Mouse (Mus musculus): ENCODE data around the gene Asap2.

The Asap2 gene

DNA sequence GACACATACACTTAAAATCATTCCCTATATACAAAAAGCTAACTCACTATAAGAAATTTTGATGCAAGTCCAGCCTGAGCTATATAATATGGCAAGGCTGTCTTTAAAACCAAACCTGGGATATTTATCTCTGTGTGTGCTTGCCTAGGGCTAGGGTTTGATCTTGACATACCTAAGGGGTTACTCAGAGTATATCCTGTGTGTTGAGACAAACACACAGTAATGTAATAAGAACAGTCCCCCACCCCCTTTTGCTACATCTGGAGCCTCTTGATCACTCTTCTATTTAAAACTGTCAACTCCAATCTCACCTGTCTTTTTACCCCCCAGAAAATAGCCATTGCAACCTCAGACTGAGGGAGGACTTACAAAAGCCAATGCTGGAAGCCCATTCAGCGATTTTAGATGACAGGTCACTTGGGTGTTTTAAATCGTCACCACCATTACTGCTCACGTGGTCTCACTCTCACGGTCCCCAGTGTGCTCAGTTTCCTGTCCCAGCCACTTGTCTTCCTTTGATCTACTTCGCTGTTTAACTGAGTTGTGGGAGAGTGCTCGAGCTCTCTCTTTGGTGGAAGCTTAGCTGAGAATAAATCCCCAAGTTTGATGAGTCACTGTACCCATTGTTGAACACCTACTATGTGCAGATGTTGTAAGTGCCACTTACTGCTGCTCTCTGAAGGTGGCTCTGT lies 176.8 kb downstream of the Asap2 start:
- DNase-seq (ENCODE audit: low read depth): no peak

DNA sequence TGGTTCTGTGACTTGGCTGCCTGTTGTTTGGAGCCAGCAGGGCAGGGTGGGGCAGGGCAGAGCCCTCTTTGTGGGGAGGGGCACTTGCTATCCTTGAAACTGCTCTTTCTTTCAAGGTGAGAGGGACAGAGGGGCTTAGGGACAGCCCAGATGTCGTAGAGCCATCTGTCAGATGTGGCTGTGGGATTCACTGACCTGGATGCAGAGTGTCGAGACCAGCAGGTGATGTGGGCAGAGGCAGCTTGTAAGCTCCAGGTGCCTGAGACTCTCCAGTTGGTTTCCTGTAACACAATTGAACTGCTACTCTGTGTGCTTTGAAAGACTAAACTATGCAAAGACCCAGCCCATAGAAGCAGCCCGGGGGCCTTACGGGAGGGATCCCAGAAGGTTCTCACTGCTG lies 177.5 kb downstream of the Asap2 start:
- no peak for DNase-seq (ENCODE audit: low read depth)

DNA sequence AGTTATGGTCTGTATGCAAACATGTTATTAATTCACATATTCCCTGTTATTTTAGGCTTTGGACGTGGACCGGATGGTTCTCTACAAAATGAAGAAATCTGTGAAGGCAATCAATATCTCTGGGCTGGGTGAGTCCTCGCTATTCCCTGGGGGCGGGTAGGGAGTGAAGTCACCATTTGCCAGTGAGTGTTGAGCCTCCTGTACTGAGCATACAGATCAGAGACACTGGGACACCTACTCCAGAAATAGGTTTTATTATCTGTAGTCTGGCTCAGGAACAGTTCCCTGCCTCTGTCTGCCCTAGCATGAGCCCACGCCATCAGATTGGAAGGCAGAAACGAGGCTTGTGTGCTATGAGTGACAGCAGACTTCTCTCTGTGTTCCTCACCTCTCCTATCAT lies 177.9 kb downstream of the Asap2 start:
- no peak for DNase-seq (ENCODE audit: low read depth)

DNA sequence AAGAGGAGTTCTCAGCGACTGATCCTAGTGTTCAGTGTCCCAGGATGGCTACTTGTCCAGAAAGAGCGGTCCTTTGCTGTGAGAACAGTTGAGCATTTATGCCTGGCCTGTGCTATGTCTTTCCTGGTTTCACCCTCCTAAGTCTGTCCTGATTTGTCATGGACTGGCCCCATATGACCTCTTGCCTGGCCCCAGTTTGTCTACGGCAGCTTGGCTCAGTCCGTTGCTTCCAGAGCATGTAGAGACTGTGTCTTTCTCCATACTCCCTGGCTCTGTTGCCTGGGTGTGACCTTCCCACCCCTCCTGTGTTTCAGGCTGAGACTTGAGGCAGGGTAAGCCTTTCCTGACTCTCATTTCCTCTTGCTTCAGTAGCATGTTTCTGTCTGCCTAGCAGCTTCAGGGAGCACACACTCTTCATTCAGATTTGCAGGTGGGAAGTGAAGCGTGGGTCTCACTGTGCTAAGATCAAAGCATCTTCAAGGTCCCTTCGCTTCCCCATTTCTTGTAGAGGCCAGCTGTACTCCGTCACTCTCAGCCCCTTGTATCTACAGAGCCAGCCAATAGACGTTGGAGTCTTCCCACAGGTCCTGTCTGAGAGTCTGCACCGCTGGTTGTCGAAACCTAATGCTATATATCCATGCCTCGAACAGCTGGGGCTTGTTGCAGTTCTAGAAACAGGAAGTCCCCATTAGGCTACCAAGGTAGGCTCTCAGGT lies 181.7 kb downstream of the Asap2 start:
- DNase-seq (ENCODE audit: low read depth): no peak

DNA sequence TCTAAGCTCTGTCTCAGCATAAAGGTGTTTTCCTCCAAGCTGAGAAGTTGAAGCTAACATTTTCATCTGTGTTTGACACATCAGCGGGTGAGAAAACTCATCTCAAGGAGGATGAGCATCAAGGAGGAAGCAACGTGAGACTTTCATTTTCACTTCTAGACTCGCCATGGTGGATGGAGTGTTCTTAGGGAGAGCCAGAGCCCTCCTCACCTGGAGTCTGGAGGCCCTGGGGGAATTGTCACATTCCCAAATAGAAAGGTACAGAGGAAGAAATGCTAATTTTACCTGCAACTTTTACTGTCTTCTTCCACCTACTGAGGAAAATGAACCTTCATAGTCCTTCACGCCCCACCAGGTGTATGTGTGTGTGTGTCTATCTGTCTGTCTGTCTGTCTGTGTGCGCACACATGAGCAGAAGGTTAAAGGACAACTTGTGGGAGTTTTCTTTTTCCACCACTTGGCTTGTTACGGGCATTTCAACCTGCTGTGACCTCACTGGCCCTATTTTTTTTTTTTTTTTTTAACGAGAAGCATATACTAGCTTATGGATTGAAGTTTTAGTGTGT lies 183.7 kb downstream of the Asap2 start:
- DNase-seq (ENCODE audit: low read depth): no peak

DNA sequence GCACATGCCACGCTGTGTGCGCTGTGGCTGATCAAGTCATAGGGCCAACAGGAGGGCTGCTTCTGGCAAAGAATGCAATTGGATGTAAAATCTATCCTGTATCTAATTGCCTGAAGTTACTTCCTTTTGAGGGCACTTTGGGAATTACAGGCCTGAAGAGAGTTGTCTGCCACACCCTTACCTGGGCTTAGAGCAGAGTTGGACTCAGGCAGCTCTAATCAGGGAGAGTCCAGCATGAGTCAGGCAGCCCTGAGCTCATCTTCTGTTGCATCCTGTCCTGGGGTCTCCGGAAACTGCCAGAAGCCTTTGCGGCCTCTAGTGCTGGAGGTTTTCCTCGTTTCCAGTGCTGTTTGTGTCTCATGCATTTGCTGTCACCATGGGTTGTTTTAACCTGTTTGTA lies 186.1 kb downstream of the Asap2 start:
- no peak for DNase-seq (ENCODE audit: low read depth)

DNA sequence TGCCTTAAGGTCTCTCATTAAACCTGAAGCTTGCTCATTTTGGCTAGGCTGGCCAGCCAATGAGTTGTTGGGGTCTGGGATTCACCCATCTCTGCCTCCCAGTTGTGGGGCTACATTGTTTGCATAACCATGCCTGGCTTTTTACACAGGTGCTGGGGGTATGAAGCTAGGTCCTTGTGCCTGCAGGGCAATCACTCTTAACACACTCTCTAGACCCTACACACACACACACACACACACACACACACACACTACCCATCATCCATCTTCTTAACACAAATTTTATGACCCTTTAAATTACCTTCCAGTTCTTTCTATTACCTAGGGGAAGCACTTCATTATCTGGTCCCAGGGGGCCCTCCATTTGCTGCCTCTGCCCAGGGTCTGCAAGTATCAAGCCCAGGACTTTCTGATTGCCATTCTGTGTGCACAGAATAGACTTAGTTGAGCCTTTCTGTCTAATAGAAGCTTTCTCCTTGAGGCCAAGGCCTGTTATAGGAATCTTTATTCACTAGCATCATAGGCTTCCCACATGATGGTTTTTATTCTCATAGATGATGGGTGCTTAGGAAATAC lies 187.0 kb downstream of the Asap2 start:
- no peak for DNase-seq (ENCODE audit: low read depth)

DNA sequence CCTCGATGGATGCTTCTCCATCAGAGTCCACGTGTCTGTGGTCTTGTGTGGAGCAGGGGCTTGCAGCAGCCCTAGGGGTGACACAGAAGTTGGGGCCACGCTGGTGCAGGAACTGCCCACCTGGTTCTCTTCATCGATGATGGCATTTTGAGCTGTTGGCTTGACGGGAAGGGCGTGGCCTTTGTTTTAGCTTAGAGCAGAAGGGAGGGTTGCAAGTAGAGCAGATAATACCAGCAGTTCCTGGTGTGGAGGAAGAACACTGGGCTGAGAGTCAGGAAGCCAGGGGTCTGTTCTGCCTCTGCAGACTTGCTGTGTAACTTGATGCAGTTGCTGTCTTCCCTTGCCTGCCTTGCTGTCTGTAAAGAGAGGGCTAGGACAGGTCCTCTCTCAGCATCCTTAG lies 189.8 kb downstream of the Asap2 start:
- no peak for DNase-seq (ENCODE audit: low read depth)

DNA sequence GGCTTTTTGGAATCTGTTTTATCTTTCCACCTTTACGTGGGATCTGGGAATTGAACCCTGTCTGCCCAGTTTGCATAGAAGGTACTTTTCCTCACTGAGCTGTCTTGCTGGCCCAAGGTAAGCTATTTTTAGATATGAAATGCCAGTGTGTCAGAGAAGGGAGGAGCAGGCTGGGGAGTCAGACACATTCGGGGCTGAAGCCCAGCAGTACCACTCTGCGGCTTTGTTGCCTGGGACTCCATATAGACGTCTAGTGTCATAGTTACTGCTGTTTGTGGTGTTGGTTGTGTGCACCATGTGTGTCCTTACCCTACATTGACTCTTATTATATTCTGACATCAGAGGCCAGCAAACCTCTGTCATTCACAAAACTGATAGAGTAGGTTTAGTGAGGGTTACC lies 192.5 kb downstream of the Asap2 start:
- DNase-seq (ENCODE audit: low read depth): no peak

DNA sequence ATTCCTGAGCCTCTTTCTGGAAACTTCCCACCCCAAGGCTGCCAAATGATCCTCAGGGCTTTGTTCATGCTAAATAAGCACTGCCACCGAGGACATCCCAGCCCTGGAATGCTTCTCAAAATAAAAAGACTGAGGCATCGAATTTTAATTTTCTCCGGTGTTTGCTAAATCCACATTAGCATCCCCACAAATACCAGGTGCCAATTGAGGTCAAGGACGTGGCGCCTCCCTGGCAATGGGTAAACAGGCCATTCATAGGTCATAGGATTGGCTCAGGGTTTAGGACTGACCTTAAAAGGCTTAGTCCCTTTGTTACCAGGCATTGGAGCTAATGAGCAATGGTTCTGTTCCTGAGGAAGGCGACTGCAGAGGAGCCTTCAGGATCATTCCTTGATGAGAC lies 193.1 kb downstream of the Asap2 start:
- no peak for DNase-seq (ENCODE audit: low read depth)

DNA sequence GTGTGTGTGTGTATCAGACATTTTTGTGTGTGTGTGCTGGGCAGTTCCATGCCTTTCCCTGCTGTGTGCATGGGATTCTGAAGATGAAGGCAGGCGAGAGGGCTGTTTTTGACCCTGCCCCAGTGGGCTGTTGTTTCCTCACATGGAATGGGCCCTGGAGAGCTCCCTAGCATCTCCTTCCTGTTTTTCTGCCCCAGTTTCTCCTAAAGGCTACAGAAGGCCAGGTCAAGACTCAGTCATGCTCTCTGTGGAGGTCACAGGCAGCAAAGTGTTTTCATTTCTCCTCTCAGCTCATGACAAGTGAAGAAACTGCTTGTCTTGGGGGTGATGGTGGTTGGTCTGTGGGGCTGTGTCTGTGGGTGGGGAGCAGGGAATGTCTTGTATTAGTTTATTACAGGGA lies 195.9 kb downstream of the Asap2 start:
- DNase-seq (ENCODE audit: low read depth): no peak

DNA sequence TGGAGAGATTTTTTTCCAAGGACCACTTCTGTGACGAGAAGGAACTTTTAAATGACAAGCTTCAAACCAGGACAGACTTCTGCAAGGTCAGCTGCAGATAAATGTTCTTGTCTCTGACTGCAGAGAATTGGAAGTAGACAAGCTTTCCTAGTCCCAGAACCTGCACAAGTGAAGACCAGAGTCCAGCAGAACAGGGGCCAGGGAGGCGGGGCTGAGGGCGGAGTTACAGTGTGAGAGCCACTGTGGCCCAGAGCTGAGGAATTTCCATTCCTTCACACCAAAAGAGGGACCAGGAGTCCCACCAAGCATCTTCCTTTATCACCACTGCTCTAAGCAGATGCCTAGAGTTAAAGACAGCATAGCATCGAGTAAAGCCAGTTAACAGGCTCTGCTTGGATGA lies 198.6 kb downstream of the Asap2 start:
- DNase-seq (ENCODE audit: low read depth): no peak

DNA sequence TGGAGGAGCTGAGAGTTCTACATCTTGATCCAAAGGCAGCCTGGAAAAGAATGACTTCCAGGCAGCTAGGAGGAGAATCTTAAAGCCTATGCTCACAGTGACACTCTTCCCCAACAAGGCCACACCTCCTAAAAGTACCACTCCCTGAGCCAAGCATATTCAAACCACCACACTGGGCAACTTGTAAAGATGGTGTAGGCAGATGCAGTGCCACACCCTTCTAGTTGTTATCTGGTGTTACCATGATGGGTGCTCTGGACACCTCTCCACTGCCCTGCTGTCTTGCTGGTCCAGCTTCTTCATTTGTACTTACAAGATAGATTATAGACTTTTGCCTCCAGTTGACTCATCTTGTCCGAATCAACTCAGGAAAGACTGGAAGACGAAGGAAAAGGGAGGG lies 201.3 kb downstream of the Asap2 start:
- no peak for DNase-seq (ENCODE audit: low read depth)

DNA sequence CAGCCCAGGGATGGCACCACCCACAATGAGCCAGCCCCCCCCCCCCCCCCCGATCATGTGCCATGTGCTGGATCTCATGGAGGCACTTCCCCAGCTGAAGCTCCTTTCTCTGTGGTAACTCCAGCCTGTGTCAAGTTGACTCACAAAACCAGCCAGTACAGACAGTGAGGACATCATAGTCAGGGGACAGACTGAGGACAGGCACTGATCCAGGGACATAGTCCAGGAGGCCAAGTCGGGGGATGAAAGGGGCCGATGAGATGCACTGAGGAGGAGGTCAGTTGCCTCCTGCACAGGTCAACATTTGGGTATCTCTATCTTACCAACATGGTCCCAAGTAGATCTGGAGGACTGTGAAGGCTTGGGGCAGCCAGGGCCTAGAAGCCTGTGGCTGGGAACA lies 205.2 kb downstream of the Asap2 start:
- no peak for DNase-seq (ENCODE audit: low read depth)

DNA sequence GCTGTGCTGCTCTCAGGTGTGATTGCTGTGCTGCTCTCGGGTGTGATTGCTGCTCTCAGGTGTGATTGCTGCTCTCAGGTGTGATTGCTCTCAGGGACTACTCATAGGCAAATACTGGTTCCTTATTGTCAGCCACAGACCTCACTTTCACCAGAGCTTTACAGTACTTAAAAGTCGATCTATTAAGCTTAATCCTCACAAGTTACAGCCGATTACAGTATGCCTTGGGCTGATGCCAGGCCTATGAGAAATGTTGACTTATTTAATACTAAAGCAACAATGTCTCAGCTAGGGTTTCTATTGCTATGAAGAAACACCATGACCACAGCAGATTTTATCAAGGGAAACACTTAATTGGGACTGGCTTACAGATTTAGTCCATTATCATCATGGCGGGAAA lies 206.2 kb downstream of the Asap2 start:
- DNase-seq (ENCODE audit: low read depth): no peak

DNA sequence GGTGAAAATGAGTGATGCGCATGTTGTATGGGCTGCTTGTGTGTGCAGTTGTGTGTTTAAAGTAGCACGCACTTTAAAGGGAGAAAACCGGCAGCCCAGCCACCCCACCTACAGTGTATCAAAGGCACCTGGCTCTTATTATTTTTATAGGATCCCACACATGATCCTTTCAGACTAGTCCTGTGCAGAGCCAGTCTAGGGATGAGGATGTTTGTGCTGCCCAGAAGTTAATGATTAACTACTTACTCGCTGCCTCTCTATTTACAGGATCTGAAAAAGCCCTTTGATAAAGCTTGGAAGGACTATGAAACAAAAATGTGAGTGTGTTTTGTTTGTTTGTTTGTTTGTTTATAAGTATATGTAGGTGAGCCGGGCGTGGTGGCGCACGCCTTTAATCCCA lies 210.4 kb downstream of the Asap2 start:
- DNase-seq (ENCODE audit: low read depth): no peak

DNA sequence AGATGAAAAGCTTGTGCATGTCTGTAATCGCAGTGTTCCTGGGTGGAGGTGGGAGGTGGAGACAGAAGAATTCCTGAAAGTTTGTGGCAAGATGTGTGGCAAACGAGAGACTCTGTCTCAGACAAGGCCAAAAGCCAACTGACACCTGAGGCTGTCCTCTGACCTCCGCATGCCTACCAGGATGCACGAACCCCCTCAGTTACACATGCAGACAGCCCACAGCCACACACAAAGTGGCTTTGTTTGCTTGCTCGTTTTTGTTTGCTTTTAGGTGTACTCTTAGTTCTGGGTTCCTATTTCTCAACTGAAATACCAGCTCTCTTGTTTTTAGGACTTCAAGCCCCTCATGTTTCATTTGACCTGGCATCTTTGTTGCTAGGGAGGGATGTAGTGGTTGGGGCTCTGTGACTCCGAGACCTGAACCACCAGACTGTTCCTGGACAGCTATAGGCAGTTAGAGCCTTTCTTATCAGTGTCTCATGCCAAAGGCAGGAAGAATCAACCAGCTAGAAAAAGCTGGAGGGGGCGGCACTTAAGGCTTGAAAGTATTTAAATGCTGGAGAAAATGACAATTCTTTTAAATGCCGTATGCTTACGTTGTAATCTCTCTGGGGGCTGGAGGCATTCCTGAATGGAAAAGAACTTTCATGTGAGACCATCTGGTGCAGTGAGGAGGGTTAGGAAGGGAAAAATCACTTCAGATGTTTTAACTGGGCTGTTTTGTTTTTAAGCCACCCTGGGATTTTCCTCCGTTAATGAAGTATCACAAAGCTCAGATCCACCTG lies 211.4 kb downstream of the Asap2 start:
- no peak for DNase-seq (ENCODE audit: low read depth)

DNA sequence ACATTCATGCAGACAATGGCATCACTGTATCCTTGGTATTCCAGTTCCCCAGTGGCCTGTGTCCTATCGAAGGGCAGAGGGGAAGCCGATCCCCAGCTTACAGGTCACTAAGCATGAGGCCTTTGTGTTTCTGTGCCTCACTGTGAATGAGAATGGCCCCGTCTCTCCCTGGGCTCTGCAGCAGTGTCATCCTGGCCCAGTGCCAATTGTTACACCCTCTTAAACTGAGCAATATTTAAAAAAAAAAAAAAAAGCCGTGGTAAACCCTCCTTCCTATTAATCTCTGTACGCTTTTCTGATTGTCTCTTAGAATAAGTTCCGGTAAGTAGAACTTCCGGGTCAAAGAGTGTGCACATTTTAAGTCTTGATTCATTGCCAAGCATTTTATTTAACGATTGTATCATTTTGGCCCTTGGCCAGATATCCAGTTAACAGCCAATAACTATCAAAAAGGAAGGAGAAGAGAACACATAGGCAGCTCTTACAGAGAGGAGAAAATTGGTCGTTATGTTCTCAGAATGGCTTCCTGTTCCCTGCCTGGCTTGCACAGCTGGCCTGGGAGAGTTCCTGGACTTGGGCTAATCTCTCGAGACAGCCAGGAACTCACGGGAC lies 214.5 kb downstream of the Asap2 start:
- DNase-seq (ENCODE audit: low read depth): no peak

DNA sequence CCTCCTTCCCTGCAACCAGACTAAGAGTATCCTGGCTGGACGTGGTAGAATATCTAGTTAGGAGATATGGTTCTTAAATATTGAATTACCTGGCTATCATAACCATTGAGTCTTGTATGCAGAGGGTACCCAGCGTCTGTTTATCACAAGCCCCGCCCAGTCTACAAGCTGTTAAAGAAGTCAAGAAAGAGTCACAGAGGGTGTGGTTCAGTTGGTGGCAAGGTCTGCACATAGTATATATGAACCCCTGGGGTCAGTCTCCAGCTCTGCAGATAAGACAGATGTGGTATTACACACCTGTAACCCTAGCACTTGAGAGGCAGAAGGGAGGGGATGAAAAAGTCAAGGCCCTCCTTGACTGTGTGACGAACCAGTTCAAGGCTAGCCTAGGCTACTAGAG lies 215.5 kb downstream of the Asap2 start:
- no peak for DNase-seq (ENCODE audit: low read depth)

DNA sequence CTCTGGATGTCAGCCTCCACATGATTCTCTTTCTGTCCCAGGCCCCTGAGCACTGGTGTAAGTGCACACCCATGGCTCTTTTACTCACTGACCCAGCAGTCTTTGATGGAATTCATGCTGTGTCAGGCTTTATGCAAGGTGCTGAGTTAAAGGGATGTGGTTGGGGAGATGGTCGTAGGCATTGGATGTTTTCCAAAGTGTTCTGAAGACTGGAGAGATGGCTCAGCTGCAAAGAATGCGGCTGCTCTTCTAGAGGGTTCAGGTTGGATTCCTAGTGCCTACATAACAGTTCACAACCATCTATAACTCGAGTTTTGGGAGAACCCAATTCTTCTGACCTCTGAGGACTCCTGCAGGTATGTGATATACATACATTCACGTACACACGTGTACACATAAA lies 217.2 kb downstream of the Asap2 start:
- no peak for DNase-seq (ENCODE audit: low read depth)

DNA sequence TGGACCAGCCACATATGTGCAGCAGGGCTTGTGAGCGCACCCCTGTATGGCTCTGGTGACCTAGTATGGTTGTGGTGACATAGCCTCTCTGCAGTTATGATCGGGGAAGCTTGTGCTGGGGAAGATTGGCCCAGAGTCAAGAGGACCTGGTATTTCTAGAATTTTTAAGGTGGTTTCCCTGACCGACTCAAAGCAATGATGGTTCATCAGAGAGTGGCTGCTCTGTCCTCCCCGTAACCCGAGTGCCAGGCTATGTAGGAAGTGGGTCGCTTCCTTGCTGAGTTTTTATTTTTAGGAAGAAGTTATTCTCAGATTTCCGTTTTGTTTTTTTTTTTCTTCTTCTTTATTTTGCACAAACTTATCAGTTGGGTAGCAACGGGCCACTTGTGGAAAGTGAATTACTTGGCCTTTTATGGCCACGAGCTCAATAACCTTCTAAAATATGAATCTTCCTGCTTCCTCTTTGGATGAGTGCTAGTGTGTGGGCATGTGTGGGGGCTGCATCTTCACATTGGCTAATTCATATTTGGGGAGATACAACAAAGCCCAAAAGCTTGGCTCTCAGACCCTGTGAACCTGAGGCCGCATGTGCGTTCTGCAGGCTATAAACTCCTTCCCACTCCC lies 218.0 kb downstream of the Asap2 start:
- DNase-seq (ENCODE audit: low read depth): no peak

DNA sequence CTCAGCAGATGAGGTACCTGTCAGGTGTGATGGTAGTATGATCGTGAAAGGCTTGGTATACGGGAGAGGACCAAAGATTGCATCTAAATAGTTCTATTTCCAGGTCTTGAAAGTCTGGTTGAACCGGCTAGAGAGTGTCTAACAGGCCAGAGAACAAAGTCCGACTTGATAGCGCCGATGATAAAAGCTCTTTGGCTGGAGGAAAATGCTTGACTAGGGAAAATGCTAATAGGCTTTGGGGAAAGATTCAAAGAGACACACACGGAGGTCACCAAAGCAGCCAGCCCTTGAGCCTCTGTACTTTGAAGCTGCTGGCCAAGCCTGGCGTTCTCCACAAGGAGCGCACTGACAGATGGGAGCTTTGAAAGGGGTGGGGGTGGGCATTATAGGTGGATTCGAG lies 219.0 kb downstream of the Asap2 start:
- no peak for DNase-seq (ENCODE audit: low read depth)
